ENCODE assay signal across 13 mouse cellular contexts in the genomic region with DNA sequence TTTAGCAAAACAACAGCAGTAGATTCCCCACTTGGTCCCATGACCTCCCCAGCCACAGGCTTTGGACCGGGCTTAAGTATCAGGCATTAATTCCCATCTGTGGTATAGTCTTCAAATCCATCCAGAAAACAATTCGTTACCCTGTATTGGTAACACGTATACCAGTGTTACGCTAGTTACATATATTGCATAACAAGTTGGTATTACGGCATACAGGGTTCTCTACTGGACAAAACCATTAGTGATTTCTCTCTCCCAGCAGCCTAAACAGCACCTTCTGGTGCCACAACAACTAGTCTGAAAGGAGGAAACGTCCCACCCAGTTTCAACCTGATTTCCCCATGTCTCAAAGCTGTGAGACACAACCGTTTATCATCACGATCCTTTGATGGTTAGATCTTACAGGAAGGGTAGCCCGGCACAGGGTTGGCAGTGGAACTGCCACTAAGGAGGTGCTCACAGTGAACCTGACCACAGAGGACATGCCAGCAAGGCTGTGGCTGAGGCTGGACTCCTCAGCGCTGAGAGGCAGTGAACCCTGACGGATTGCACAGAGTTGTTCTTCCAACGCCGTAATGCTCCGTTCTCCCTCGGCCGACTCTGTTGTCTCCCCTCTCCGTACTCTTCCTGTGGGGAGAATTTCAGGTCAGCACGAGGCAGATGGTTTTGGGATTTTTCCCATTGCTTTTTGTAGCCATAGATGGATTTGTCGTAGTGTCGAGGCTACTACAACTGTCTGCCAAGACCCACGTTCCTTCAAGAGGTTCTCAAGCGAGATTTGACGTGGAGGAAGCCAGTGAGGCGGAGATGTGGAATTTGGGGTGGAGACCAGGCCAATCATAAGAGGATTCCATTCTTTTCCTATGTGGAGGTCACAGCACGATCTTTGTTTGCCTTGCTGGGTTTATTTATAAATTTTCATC. TPM values are rescaled to one million over a fixed set of nuclear protein-coding genes. Genes with fewer than 3 reads are reported as not detected.
DNase-seq lines count a peak whose midpoint lies in the region; ATAC-seq and TF ChIP-seq lines count a peak whose summit lies in the region.
"Had no signal": no experiment of that assay in that cellular context is flagged by ENCODE, and none has a peak within 500 bp of the region (broad histone marks: within the 10 kb centered on the region; RNA-seq: fewer than 3 reads in every experiment).

No protein-coding gene starts in this region.

- peak; percentile 64 for ATAC-seq in kidney, postnatal 0 days (replicated peaks; ENCODE audit: low FRiP score, low read depth)
- peak; percentile 77 for ATAC-seq in megakaryocyte, adult 5-6 weeks (ENCODE audit: poor library complexity, severe bottlenecking)

- no peak overlapping the region for H3K9ac ChIP-seq in kidney, postnatal 0 days (ENCODE audit: low read depth, low read length)

- H3K27me3 ChIP-seq in kidney, postnatal 0 days (ENCODE audit: insufficient read depth, low read length) = no peaks in the 10 kb centered on the region

- no peaks in the 10 kb centered on the region for H3K9me3 ChIP-seq in kidney, postnatal 0 days (replicated peaks; ENCODE audit: low read length)
- H3K9me3 ChIP-seq: G1E had no signal

- DNase-seq in Muller cell, postnatal 12 days (ENCODE audit: inconsistent ontology term) = peak; percentile 26
- DNase-seq in kidney, postnatal 0 days (ENCODE audit: low spot score) = peak; percentile 67
- no peak for DNase-seq in frontal cortex, postnatal 36 days (ENCODE audit: low spot score in 2 of 2)
- no peak for DNase-seq in urinary bladder, postnatal 4 days (ENCODE audit: low spot score in 2 of 2)
- DNase-seq in left cerebral cortex, adult 18-20 months (ENCODE audit: low spot score in 2 of 2) = no peak
- DNase-seq: adrenal gland, postnatal 10 days; cerebellum, adult 9-11 months; gastrocnemius, postnatal 10 days; heart, postnatal 14 days; left cerebral cortex, postnatal 4 days had no signal

- peaks cover 1% of the 10 kb centered on the region; the same call in 1 of the 2 replicates for H3K4me1 ChIP-seq in cortical plate, adult 2 months (ENCODE audit: control insufficient read depth, insufficient read depth, low read length)
- H3K4me1 ChIP-seq in kidney, postnatal 0 days (replicated peaks; ENCODE audit: insufficient read depth, low read length) = peaks cover 11% of the 10 kb centered on the region

- no peak for TF ChIP-seq CTCF in cortical plate, adult 2 months (IDR thresholded peaks at IDR 0.05; ENCODE audit: extremely low read depth, insufficient read depth, low read length)
- TF ChIP-seq CTCF in kidney, postnatal 0 days (IDR thresholded peaks at IDR 0.05; ENCODE audit: low read depth) = no peak

- H3K27ac ChIP-seq in cortical plate, adult 2 months (ENCODE audit: insufficient read depth, low read length) = peak overlapping the region; percentile 36; the same call in 1 of the 2 replicates
- H3K27ac ChIP-seq in kidney, postnatal 0 days = 0 out of 2 replicates have a peak overlapping the region, but pooled peaks have one; percentile 31

- H3K36me3 ChIP-seq in kidney, postnatal 0 days (ENCODE audit: insufficient read depth, low read length) = no peaks in the 10 kb centered on the region
- H3K36me3 ChIP-seq: G1E had no signal

- no peak overlapping the region for H3K4me3 ChIP-seq in cortical plate, adult 2 months (ENCODE audit: insufficient read depth, low read length)
- no peak overlapping the region for H3K4me3 ChIP-seq in kidney, postnatal 0 days (replicated peaks; ENCODE audit: low read depth, low read length)

- 48% methylated on average over 25 of the region's 25 CpGs for WGBS in kidney, postnatal 0 days

- H3K4me2 ChIP-seq in kidney, postnatal 0 days (ENCODE audit: low read length) = peak overlapping the region; percentile 23; the same call in 1 of the 2 replicates

- no peak for TF ChIP-seq POLR2A in cortical plate, adult 2 months (IDR thresholded peaks at IDR 0.05; ENCODE audit: extremely low read depth, insufficient read depth, low read length)

RNA-seq across cellular contexts. Expression of gene Mtif3, which starts 10.5 kb away (rescaled TPM):
- polyA plus RNA-seq in cortical plate, adult 2 months (2012; rRNA removed) = 20.3 and 20.7 TPM in 2 replicates
- 30.6 and 32.3 TPM in 2 replicates for polyA plus RNA-seq in kidney, postnatal 0 days (2015; fragmentation: Nextera tagmentation; extraction: Ambion mirVana)
- total RNA-seq in megakaryocyte, adult 5-6 weeks (2015) = 7.1 and 8.9 TPM in 2 replicates
- total RNA-seq in megakaryocyte, adult 5-6 weeks (2017) = 30.7 and 37.1 TPM in 2 replicates
- total RNA-seq in left cerebral cortex, adult 18-20 months (2021) = 10 to 100 TPM; 20.9 to 25.4 TPM

RNA-seq across cellular contexts. Expression of gene Gtf3a, which starts 25.7 kb away (rescaled TPM):
- 53.7 and 55.6 TPM in 2 replicates for polyA plus RNA-seq in cortical plate, adult 2 months (2012; rRNA removed)
- polyA plus RNA-seq in kidney, postnatal 0 days (2015; fragmentation: Nextera tagmentation; extraction: Ambion mirVana) = 112 TPM in 2 replicates
- total RNA-seq in megakaryocyte, adult 5-6 weeks (2015) = 67.9 and 73.6 TPM in 2 replicates
- total RNA-seq in megakaryocyte, adult 5-6 weeks (2017) = 93.2 and 95.0 TPM in 2 replicates
- total RNA-seq in left cerebral cortex, adult 18-20 months (2021) = 10 to 100 TPM; 24.4 to 25.7 TPM

Comparison
In these comparisons a context has a peak if more than half of its experiments do, and no peak if none do; other contexts are left out.
1. DNase-seq: peak in Muller cell, postnatal 12 days (single experiment) and kidney, postnatal 0 days (single experiment); none in frontal cortex, postnatal 36 days (0 of 2), urinary bladder, postnatal 4 days (0 of 2) and left cerebral cortex, adult 18-20 months (0 of 2).